Mouse (Mus musculus) bone marrow, adult 2 months (tissue): Measurements from ENCODE around the gene Ptpn5. TPM values are rescaled to one million over a fixed set of nuclear protein-coding genes. Genes with fewer than 3 reads are reported as not detected.

ENCODE experiments used
- H3K27ac ChIP-seq: fragments of 200-500 bp; 2 replicates; pipeline ENCODE4 v1.5.1; 2012; ENCODE audit warnings: low read depth, mild to moderate bottlenecking, control low read depth, inconsistent platforms, low read length; ENCODE audit not compliant: control insufficient read depth, poor library complexity, insufficient read depth
- H3K4me1 ChIP-seq: fragments of 200-500 bp; 2 replicates; pipeline ENCODE4 v1.6.1; 2011; ENCODE audit warnings: low read length; ENCODE audit not compliant: control insufficient read depth, insufficient read depth
- H3K4me3 ChIP-seq: fragments of 200-500 bp; replicated peaks from 2 replicates; pipeline ENCODE3; 2011; ENCODE audit warnings: mild to moderate bottlenecking, low read depth, low read length, control low read depth; ENCODE audit not compliant: control insufficient read depth
- CTCF ChIP-seq: fragments of 200-500 bp; IDR thresholded peaks from 2 replicates; pipeline ENCODE4 v1.5.1; 2011; ENCODE audit warnings: low read length, control low read depth; ENCODE audit not compliant: control insufficient read depth, insufficient read depth
- POLR2A ChIP-seq: fragments of 200-500 bp; IDR thresholded peaks from 2 replicates; pipeline ENCODE4 v1.6.1; 2011; ENCODE audit warnings: low read depth, mild to moderate bottlenecking, control low read depth, low read length, borderline replicate concordance; ENCODE audit not compliant: control insufficient read depth
- WGBS: fragments of 180-500 bp; shearing (Covaris S2); methylation state at CpG from one replicate; pipeline ENCODE4 v1.1.7; 2018; 5-methylcytosine and 5-hydroxymethylcytosine counted together
- polyA plus RNA-seq: library from polyadenylated mRNA; stranded (reverse); fragments of >200 nt; gene quantifications from 2 replicates; pipeline ENCODE4 v1.2.4, GENCODE M21; 2011; ENCODE audit warnings: low replicate concordance; ENCODE audit not compliant: missing spikeins, insufficient read depth, insufficient read length

Ptpn5 gene
- polyA plus RNA-seq, 1 experiment: not detected

GRCm38 (mm10) chr7:47116666-47117065 lies 16.8 kb downstream of the Ptpn5 start:
- no peak for TF ChIP-seq CTCF
- 72% methylated on average over 6 of the region's 6 CpGs for WGBS
- H3K4me3 ChIP-seq: no peak overlapping the region
- no peak overlapping the region for H3K27ac ChIP-seq
- no peaks in the 10 kb centered on the region; the same call in 1 of the 2 replicates for H3K4me1 ChIP-seq

- 29% methylated on average over 2 of the region's 2 CpGs for WGBS
- no peak overlapping the region for H3K4me3 ChIP-seq
- no peak for TF ChIP-seq CTCF
- no peak for TF ChIP-seq POLR2A
- H3K4me1 ChIP-seq: no peaks in the 10 kb centered on the region
- H3K27ac ChIP-seq: no peak overlapping the region
Measured at GRCm38 (mm10) chr7:47115491-47115890, 18.0 kb downstream of the Ptpn5 start.

- H3K27ac ChIP-seq: no peak overlapping the region
- H3K4me3 ChIP-seq: no peak overlapping the region
- 79% methylated on average over 7 of the region's 7 CpGs for WGBS
- H3K4me1 ChIP-seq: no peaks in the 10 kb centered on the region; the same call in 1 of the 2 replicates
- TF ChIP-seq CTCF (no peak), POLR2A (no peak)
Measured at GRCm38 (mm10) chr7:47113383-47113782, 20.1 kb downstream of the Ptpn5 start.

- H3K27ac ChIP-seq: no peak overlapping the region
- H3K4me1 ChIP-seq: no peaks in the 10 kb centered on the region; the same call in 1 of the 2 replicates
- TF ChIP-seq CTCF: no peak
- no peak for TF ChIP-seq POLR2A
- H3K4me3 ChIP-seq: no peak overlapping the region
- WGBS: 88% methylated on average over 5 of the region's 5 CpGs
Measured at GRCm38 (mm10) chr7:47112036-47112435, 21.4 kb downstream of the Ptpn5 start.

GRCm38 (mm10) chr7:47111121-47111520 lies 22.4 kb downstream of the Ptpn5 start:
- no peaks in the 10 kb centered on the region; the same call in 1 of the 2 replicates for H3K4me1 ChIP-seq
- H3K27ac ChIP-seq: no peak overlapping the region
- 73% methylated on average over 3 of the region's 3 CpGs for WGBS
- TF ChIP-seq POLR2A (no peak), CTCF (no peak)
- no peak overlapping the region for H3K4me3 ChIP-seq

GRCm38 (mm10) chr7:47110511-47110910 lies 23.0 kb downstream of the Ptpn5 start:
- 36% methylated on average over 7 of the region's 7 CpGs for WGBS
- TF ChIP-seq POLR2A: no peak
- TF ChIP-seq CTCF: no peak
- H3K4me3 ChIP-seq: no peak overlapping the region
- no peaks in the 10 kb centered on the region; the same call in 1 of the 2 replicates for H3K4me1 ChIP-seq
- H3K27ac ChIP-seq: no peak overlapping the region

GRCm38 (mm10) chr7:47108779-47109189 lies 24.7 kb downstream of the Ptpn5 start:
- no peak for TF ChIP-seq POLR2A
- no peak for TF ChIP-seq CTCF
- WGBS: 86% methylated on average over 13 of the region's 13 CpGs
- no peak overlapping the region for H3K27ac ChIP-seq
- no peak overlapping the region for H3K4me3 ChIP-seq
- peaks cover 2% of the 10 kb centered on the region for H3K4me1 ChIP-seq

- Histone ChIP-seq H3K4me1 (peaks cover 5% of the 10 kb centered on the region), H3K27ac (no peak overlapping the region), H3K4me3 (no peak overlapping the region)
- no peak for TF ChIP-seq CTCF
- no peak for TF ChIP-seq POLR2A
Measured at GRCm38 (mm10) chr7:47106949-47107348, 26.5 kb downstream of the Ptpn5 start.
